Mouse (Mus musculus) CH12.LX (cell line): ENCODE results near the gene Gm5129. TPM values are rescaled to one million over a fixed set of nuclear protein-coding genes. Genes with fewer than 3 reads are reported as not detected.
"Not testable (repeated sequence)": the region's sequence is repeated elsewhere in the genome, so short reads cannot be mapped to it uniquely, and the experiment has no call there.

Source experiments
- DNase-seq: peaks from one replicate; pipeline ENCODE4 v3.0.0-alpha.2; 2013; ENCODE audit errors: extremely low read depth
- H3K27ac ChIP-seq: 2 replicates; pipeline ENCODE4 v1.5.1; 2012; ENCODE audit warnings: low read depth, mild to moderate bottlenecking, control low read depth, moderate library complexity; ENCODE audit not compliant: insufficient read depth
- H3K27me3 ChIP-seq: replicated peaks from 2 replicates; pipeline ENCODE3; 2012; ENCODE audit warnings: inconsistent platforms
- H3K36me3 ChIP-seq, 2 experiments: replicated peaks in 1 of 2; 2 replicates each; pipeline versions ENCODE3 to v1.6.1; 2012; ENCODE audit warnings: inconsistent platforms in 1 of 2, low read length in 1 of 2, mild to moderate bottlenecking in 1 of 2, mixed read lengths in 1 of 2, moderate library complexity in 1 of 2; ENCODE audit not compliant: control insufficient read depth in 1 of 2, insufficient read depth in 1 of 2
- H3K4me1 ChIP-seq, 2 experiments: 2 replicates each; pipeline ENCODE4 v1.6.1; 2012; ENCODE audit warnings: inconsistent platforms in 1 of 2, moderate library complexity in 1 of 2; ENCODE audit not compliant: insufficient read depth in 2 of 2, control insufficient read depth in 1 of 2
- H3K4me2 ChIP-seq: 2 replicates; pipeline ENCODE4 v1.6.1; 2012; ENCODE audit warnings: low read depth, mild to moderate bottlenecking, control low read depth; ENCODE audit not compliant: poor library complexity, insufficient read depth, severe bottlenecking
- H3K4me3 ChIP-seq, 3 experiments: fragments of 150-350 bp in 1 of 3; sonication (generic) in 1 of 3; replicated peaks in 1 of 3; 2 replicates each; pipeline versions ENCODE3 to v1.5.1; 2011 to 2012; ENCODE audit warnings: low read depth in 2 of 3, low read length in 2 of 3, mild to moderate bottlenecking in 2 of 3, moderate library complexity in 2 of 3, control low read depth in 1 of 3, improper control_type of control experiment in 1 of 3, inconsistent platforms in 1 of 3, mixed read lengths in 1 of 3; ENCODE audit not compliant: poor library complexity in 1 of 3
- H3K79me2 ChIP-seq: replicated peaks from 2 replicates; pipeline ENCODE4 v1.6.1; 2012; ENCODE audit warnings: mild to moderate bottlenecking, moderate library complexity; ENCODE audit not compliant: control insufficient read depth, poor library complexity, insufficient read depth, severe bottlenecking; ENCODE audit errors: extremely low read depth
- H3K9ac ChIP-seq: 2 replicates; pipeline ENCODE4 v1.6.1; 2012; ENCODE audit warnings: low read depth, mild to moderate bottlenecking, control low read depth, moderate library complexity; ENCODE audit not compliant: insufficient read depth
- H3K9me3 ChIP-seq: replicated peaks from 2 replicates; pipeline ENCODE3; 2012; ENCODE audit warnings: low read length, inconsistent platforms, mixed read lengths
- BHLHE40 ChIP-seq: IDR thresholded peaks from 2 replicates; pipeline ENCODE4 v1.6.1; 2011; ENCODE audit warnings: mild to moderate bottlenecking, low read depth, low read length, improper control_type of control experiment
- CHD1 ChIP-seq: IDR thresholded peaks from 2 replicates; pipeline ENCODE4 v1.6.1; 2012; ENCODE audit warnings: low read depth, low read length, improper control_type of control experiment, inconsistent platforms
- CHD2 ChIP-seq: IDR thresholded peaks from 2 replicates; pipeline ENCODE4 v1.6.1; 2011; ENCODE audit warnings: low read length, improper control_type of control experiment
- CTCF ChIP-seq, 2 experiments: IDR thresholded peaks in 1 of 2; conservative IDR thresholded peaks in 1 of 2; 2 replicates each; pipeline ENCODE4 v1.5.1; 2011 to 2012; ENCODE audit warnings: low read depth in 2 of 2, low read length in 2 of 2, improper control_type of control experiment in 1 of 2, inconsistent platforms in 1 of 2, mild to moderate bottlenecking in 1 of 2, moderate library complexity in 1 of 2
- E2F4 ChIP-seq: IDR thresholded peaks from 2 replicates; pipeline ENCODE4 v1.6.1; 2011; ENCODE audit warnings: low read depth, low read length, improper control_type of control experiment; ENCODE audit not compliant: insufficient replicate concordance
- ELF1 ChIP-seq: IDR thresholded peaks from 2 replicates; pipeline ENCODE4 v1.6.1; 2014; ENCODE audit warnings: low read depth, mild to moderate bottlenecking, inconsistent platforms, low read length, improper control_type of control experiment
- EP300 ChIP-seq: IDR thresholded peaks from 2 replicates; pipeline ENCODE4 v1.6.1; 2011; ENCODE audit warnings: low read length, improper control_type of control experiment
- ETS1 ChIP-seq: conservative IDR thresholded peaks from 2 replicates; pipeline ENCODE4 v1.6.1; 2012; ENCODE audit warnings: low read depth, mild to moderate bottlenecking, inconsistent platforms, low read length, improper control_type of control experiment, moderate library complexity
- GABPA ChIP-seq: IDR thresholded peaks from 2 replicates; pipeline ENCODE4 v1.6.1; 2012; ENCODE audit warnings: low read depth, low read length, improper control_type of control experiment, inconsistent platforms; ENCODE audit not compliant: insufficient replicate concordance
- HCFC1 ChIP-seq: IDR thresholded peaks from 2 replicates; pipeline ENCODE4 v1.6.1; 2012; ENCODE audit warnings: low read depth, mild to moderate bottlenecking, inconsistent platforms, low read length, improper control_type of control experiment
- IRF4 ChIP-seq: IDR thresholded peaks from 2 replicates; pipeline ENCODE4 v1.6.1; 2014; ENCODE audit warnings: low read depth, mild to moderate bottlenecking, inconsistent platforms, low read length, improper control_type of control experiment
- JUN ChIP-seq: IDR thresholded peaks from 2 replicates; pipeline ENCODE4 v1.6.1; 2011; ENCODE audit warnings: low read depth, mild to moderate bottlenecking, low read length, improper control_type of control experiment, moderate library complexity; ENCODE audit not compliant: insufficient read depth
- JUND ChIP-seq: conservative IDR thresholded peaks from 2 replicates; pipeline ENCODE4 v1.6.1; 2011; ENCODE audit warnings: low read depth, low read length, improper control_type of control experiment
- KAT2A ChIP-seq: IDR thresholded peaks from 2 replicates; pipeline ENCODE4 v1.6.1; 2012; ENCODE audit warnings: low read length, improper control_type of control experiment, inconsistent platforms; ENCODE audit not compliant: insufficient replicate concordance
- MAX ChIP-seq: IDR thresholded peaks from 2 replicates; pipeline ENCODE4 v1.6.1; 2011; ENCODE audit warnings: low read length, improper control_type of control experiment
- MAZ ChIP-seq: IDR thresholded peaks from 2 replicates; pipeline ENCODE4 v1.6.1; 2012; ENCODE audit warnings: low read depth, mild to moderate bottlenecking, inconsistent platforms, low read length, improper control_type of control experiment, moderate library complexity
- MEF2A ChIP-seq: IDR thresholded peaks from 2 replicates; pipeline ENCODE4 v1.6.1; 2014; ENCODE audit warnings: low read depth, mild to moderate bottlenecking, inconsistent platforms, low read length, improper control_type of control experiment, borderline replicate concordance
- MXI1 ChIP-seq: IDR thresholded peaks from 2 replicates; pipeline ENCODE4 v1.6.1; 2011; ENCODE audit warnings: mild to moderate bottlenecking, low read depth, low read length, improper control_type of control experiment
- MYC ChIP-seq: IDR thresholded peaks from 2 replicates; pipeline ENCODE4 v1.6.1; 2011; ENCODE audit warnings: low read depth, mild to moderate bottlenecking, improper control_type of control experiment, low read length
- NELFE ChIP-seq: IDR thresholded peaks from 2 replicates; pipeline ENCODE4 v1.6.1; 2011; ENCODE audit warnings: low read depth, low read length, improper control_type of control experiment
- NRF1 ChIP-seq: IDR thresholded peaks from 2 replicates; pipeline ENCODE4 v1.6.1; 2014; ENCODE audit warnings: low read depth, mild to moderate bottlenecking, inconsistent platforms, low read length, improper control_type of control experiment, moderate library complexity
- PAX5 ChIP-seq: IDR thresholded peaks from 2 replicates; pipeline ENCODE4 v1.6.1; 2012; ENCODE audit warnings: low read length, inconsistent platforms, mixed read lengths
- POLR2A ChIP-seq: IDR thresholded peaks from 2 replicates; pipeline ENCODE4 v1.6.1; 2011; ENCODE audit warnings: low read depth, mild to moderate bottlenecking, improper control_type of control experiment, low read length
- POLR2AphosphoS2 ChIP-seq: IDR thresholded peaks from 2 replicates; pipeline ENCODE4 v1.6.1; 2011; ENCODE audit warnings: low read depth, low read length, improper control_type of control experiment
- RAD21 ChIP-seq: IDR thresholded peaks from 2 replicates; pipeline ENCODE4 v1.6.1; 2011; ENCODE audit warnings: low read depth, mild to moderate bottlenecking, low read length, improper control_type of control experiment, moderate library complexity
- RCOR1 ChIP-seq: conservative IDR thresholded peaks from 2 replicates; pipeline ENCODE4 v1.6.1; 2012; ENCODE audit warnings: low read depth, mild to moderate bottlenecking, inconsistent platforms, low read length, improper control_type of control experiment
- SIN3A ChIP-seq: IDR thresholded peaks from 2 replicates; pipeline ENCODE4 v1.6.1; 2012; ENCODE audit warnings: low read length, improper control_type of control experiment, inconsistent platforms
- SMC3 ChIP-seq: IDR thresholded peaks from 2 replicates; pipeline ENCODE4 v1.6.1; 2011; ENCODE audit warnings: low read depth, low read length, improper control_type of control experiment
- TBP ChIP-seq: conservative IDR thresholded peaks from 2 replicates; pipeline ENCODE4 v1.6.1; 2011; ENCODE audit warnings: low read depth, low read length, improper control_type of control experiment
- TCF12 ChIP-seq: IDR thresholded peaks from 2 replicates; pipeline ENCODE4 v1.6.1; 2014; ENCODE audit warnings: low read depth, mild to moderate bottlenecking, inconsistent platforms, low read length, improper control_type of control experiment
- UBTF ChIP-seq: IDR thresholded peaks from 2 replicates; pipeline ENCODE4 v1.6.1; 2012; ENCODE audit warnings: low read depth, mild to moderate bottlenecking, inconsistent platforms, low read length, improper control_type of control experiment, moderate library complexity
- USF1 ChIP-seq: IDR thresholded peaks from 2 replicates; pipeline ENCODE4 v1.6.1; 2014; ENCODE audit warnings: low read depth, mild to moderate bottlenecking, inconsistent platforms, low read length, improper control_type of control experiment
- USF2 ChIP-seq: conservative IDR thresholded peaks from 2 replicates; pipeline ENCODE4 v1.6.1; 2011; ENCODE audit warnings: low read depth, low read length, improper control_type of control experiment
- ZC3H11A ChIP-seq: IDR thresholded peaks from 2 replicates; pipeline ENCODE4 v1.6.1; 2012; ENCODE audit warnings: low read depth, mild to moderate bottlenecking, inconsistent platforms, low read length, improper control_type of control experiment
- ZKSCAN1 ChIP-seq: IDR thresholded peaks from 2 replicates; pipeline ENCODE4 v1.6.1; 2012; ENCODE audit warnings: low read depth, inconsistent platforms, low read length, improper control_type of control experiment, borderline replicate concordance
- ZMIZ1 ChIP-seq: IDR thresholded peaks from 2 replicates; pipeline ENCODE4 v1.6.1; 2012; ENCODE audit warnings: low read depth, mild to moderate bottlenecking, inconsistent platforms, low read length, improper control_type of control experiment
- ZNF384 ChIP-seq: IDR thresholded peaks from 2 replicates; pipeline ENCODE4 v1.6.1; 2012; ENCODE audit warnings: low read depth, low read length, improper control_type of control experiment, inconsistent platforms
- dilution Hi-C: fragments of 300-500 bp; cut with MboI; formaldehyde crosslinking; loops from 2 replicates; pipeline ENCODE4 v1.14.3; 2020; ENCODE audit warnings: low sequenced_read_pairs; ENCODE audit not compliant: extremely low pct_unique_long_range_greater_than_20kb, extremely low pct_ligation_motif_present
- in situ Hi-C: fragments of 300-500 bp; cut with MboI; formaldehyde crosslinking; loops from 3 replicates; pipeline ENCODE4 v1.14.3; 2019; ENCODE audit warnings: low sequenced_read_pairs, low pct_ligation_motif_present, low pct_unique_long_range_greater_than_20kb, mixed read lengths
- polyA plus RNA-seq: library from polyadenylated mRNA; unstranded; fragments of >175 nt; gene quantifications from 2 replicates; pipeline ENCODE4 v1.2.1, GENCODE M21; 2012; ENCODE audit warnings: low read depth; ENCODE audit not compliant: insufficient read length
- total RNA-seq, 2 experiments: library from RNA; depleted of rRNA; stranded (reverse); fragments of 300-350 nt in 1 of 2; fragments of >200 nt in 1 of 2; gene quantifications; 2 replicates each; pipeline ENCODE4 v1.2.3; 2012 to 2014

Gm5129 gene
- total RNA-seq (2012; rRNA removed): 1.3 TPM in 1 of 2 replicates, not detected in the other
- not detected in 2 replicates for total RNA-seq (2014; rRNA removed)
- not detected in 2 replicates for polyA plus RNA-seq

DNA sequence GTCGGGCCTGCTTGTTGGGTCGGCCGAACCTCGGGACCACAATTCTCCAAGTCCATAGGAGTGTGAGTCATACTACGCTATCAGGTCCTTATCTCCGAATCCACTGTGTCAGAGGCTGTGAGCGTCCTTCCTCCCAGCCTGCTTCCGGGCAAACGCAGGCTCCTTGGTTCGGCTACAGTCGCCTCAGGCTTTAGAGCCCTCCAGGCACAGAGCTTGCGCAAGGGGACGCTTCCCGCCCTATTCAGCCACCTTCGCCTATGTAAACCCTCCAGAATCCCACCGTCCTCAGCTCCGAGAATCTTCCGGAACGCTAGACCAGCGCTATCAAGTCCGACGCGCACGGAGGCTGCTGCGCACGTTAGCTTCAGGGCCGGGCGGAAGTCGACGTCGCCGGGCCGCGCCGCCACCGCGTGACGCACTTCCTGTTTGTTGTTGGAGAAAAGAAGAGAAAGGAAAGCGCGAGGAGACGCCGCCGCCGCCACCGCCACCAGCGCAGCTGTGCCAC, at the start of gene Gm5129, which contains the start of gene Dnajb6:
Gene Gm5129 (minus strand): TSS at position 380 of the 505 bp plus-strand sequence.
Gene Dnajb6 (plus strand): TSS at position 132 of the 505 bp plus-strand sequence.
- in situ Hi-C loops: no loop called here

DNA sequence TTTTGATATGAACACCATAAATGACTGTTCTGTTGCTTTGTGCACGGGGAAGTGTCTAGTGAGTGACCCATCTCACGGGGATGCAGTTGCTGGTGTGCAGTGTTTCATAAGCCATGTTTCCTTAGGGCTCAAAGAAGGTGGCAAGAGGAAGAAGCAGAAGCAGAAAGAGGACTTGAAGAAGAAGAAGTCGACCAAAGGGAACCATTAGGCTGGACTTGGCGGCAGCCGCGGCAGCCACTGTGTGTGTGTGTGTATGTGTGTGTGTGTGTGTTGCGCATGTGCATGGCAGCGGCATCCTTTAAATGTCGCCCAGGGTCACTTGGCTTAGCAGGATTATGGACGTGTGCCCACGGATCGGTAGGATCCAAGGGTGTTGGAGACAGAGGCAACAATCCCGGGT, 49.2 kb upstream of the Gm5129 start:
- H3K27ac ChIP-seq, DNase-seq, dilution Hi-C loops, in situ Hi-C loops, H3K4me3 ChIP-seq, H3K4me2 ChIP-seq, H3K27me3 ChIP-seq, H3K79me2 ChIP-seq, H3K9me3 ChIP-seq, H3K4me1 ChIP-seq, H3K9ac ChIP-seq: not testable (repeated sequence)
- H3K36me3 ChIP-seq: peaks cover 21 to 63% of the 10 kb centered on the region in 2 experiments

More for the DNA sequence above, at the start of gene Gm5129, which contains the start of gene Dnajb6:
- peak within 1 kb of the TSS; percentile 94 to 99 (median 97) for H3K4me3 ChIP-seq
- peaks cover 44% of the 10 kb centered on the region for H3K79me2 ChIP-seq
- no peak for TF ChIP-seq SMC3
- peak; percentile 28; the same call in 1 of the 2 replicates for TF ChIP-seq GABPA
- no peak for TF ChIP-seq CHD1
- no peak for TF ChIP-seq ZC3H11A
- TF ChIP-seq POLR2A: peak; percentile 97
- no peak for TF ChIP-seq MAZ
- 0 out of 2 replicates have a peak, but pooled peaks have one; percentile 11 for TF ChIP-seq JUND
- TF ChIP-seq KAT2A: peak; percentile 88; the same call in 1 of the 2 replicates
- no peak for TF ChIP-seq ZNF384
- no peak for TF ChIP-seq JUN
- peak; percentile 92 for TF ChIP-seq HCFC1
- TF ChIP-seq BHLHE40: peak; percentile 7; the same call in 1 of the 2 replicates
- TF ChIP-seq RAD21: no peak
- peak; percentile 79; the same call in 1 of the 2 replicates for TF ChIP-seq POLR2AphosphoS2
- no peak; the same call in 1 of the 2 replicates for TF ChIP-seq UBTF
- peak; percentile 64 for TF ChIP-seq MXI1
- peak; percentile 82 for TF ChIP-seq NRF1
- TF ChIP-seq ZMIZ1: peak; percentile 82
- TF ChIP-seq ELF1: peak; percentile 89
- peak; percentile 82 for TF ChIP-seq SIN3A
- TF ChIP-seq TCF12: peak; percentile 83; the same call in 1 of the 2 replicates
- no peak for TF ChIP-seq ETS1
- TF ChIP-seq CHD2: no peak
- no peak for TF ChIP-seq PAX5
- TF ChIP-seq EP300: no peak
- no peak for TF ChIP-seq E2F4
- no peak; the same call in 1 of the 2 replicates for TF ChIP-seq MAX
- no peak for TF ChIP-seq RCOR1
- TF ChIP-seq MYC: peak; percentile 53; the same call in 1 of the 2 replicates
- no peak for TF ChIP-seq USF1
- TF ChIP-seq CTCF (conservative IDR thresholded peaks at IDR 0.05 in 1 of 2, IDR thresholded peaks at IDR 0.05 in 1 of 2; ENCODE audit: low read depth in 2 of 2, low read length in 2 of 2): no peak
- peak; percentile 90 for TF ChIP-seq NELFE
- no peak for TF ChIP-seq ZKSCAN1
- TF ChIP-seq TBP: 0 out of 2 replicates have a peak, but pooled peaks have one; percentile 33
- TF ChIP-seq USF2: no peak
- peak; percentile 14; the same call in 1 of the 2 replicates for TF ChIP-seq IRF4
- 0 out of 2 replicates have a peak, but pooled peaks have one; percentile 23 for TF ChIP-seq MEF2A
- TF ChIP-seq, all 38 proteins: peak for 18
- H3K36me3 ChIP-seq: peaks cover 0 to 8% of the 10 kb centered on the region in 2 experiments
- peak within 1 kb of the TSS; percentile 78 for H3K27ac ChIP-seq
- H3K4me2 ChIP-seq: peak within 1 kb of the TSS; percentile 91
- peak; percentile 93 for DNase-seq
- no peaks in the 10 kb centered on the region for H3K9me3 ChIP-seq
- dilution Hi-C loops: no loop called here
- H3K4me1 ChIP-seq: peaks cover 12 to 41% of the 10 kb centered on the region in 2 experiments
- H3K27me3 ChIP-seq: no peaks in the 10 kb centered on the region
- peak within 1 kb of the TSS; percentile 93 for H3K9ac ChIP-seq
